Mouse (Mus musculus) C2C12 (cell line): Measurements from ENCODE around the gene Ngef. TPM values are rescaled to one million over a fixed set of nuclear protein-coding genes. Genes with fewer than 3 reads are reported as not detected.
A peak's percentile ranks its signal among the peaks of the same experiment; 100 is the strongest.

Source experiments
- H3K27me3 ChIP-seq: one replicate; pipeline ENCODE4 v1.6.1; 2011; ENCODE audit not compliant: control insufficient read depth, insufficient read depth, insufficient read length
- H3K36me3 ChIP-seq: one replicate; pipeline ENCODE4 v1.6.1; 2011; ENCODE audit not compliant: control insufficient read depth, insufficient read depth
- H3K4me3 ChIP-seq: one replicate; pipeline ENCODE4 v1.5.1; 2011; ENCODE audit warnings: mild to moderate bottlenecking, control low read depth; ENCODE audit not compliant: poor library complexity, insufficient read depth, severe bottlenecking
- H3K79me2 ChIP-seq: one replicate; pipeline ENCODE4 v1.6.1; 2011; ENCODE audit not compliant: control insufficient read depth, insufficient read depth
- H3K79me3 ChIP-seq: one replicate; pipeline ENCODE4 v1.6.1; 2011; ENCODE audit warnings: low read depth, control low read depth
- H3ac ChIP-seq: one replicate; pipeline ENCODE3; 2011; ENCODE audit warnings: low read depth; ENCODE audit not compliant: control insufficient read depth, insufficient read length
- CEBPB ChIP-seq: IDR thresholded peaks from one replicate; pipeline ENCODE4 v1.6.1; 2011; ENCODE audit warnings: low read depth, mild to moderate bottlenecking, control low read depth, moderate library complexity
- CTCF ChIP-seq: IDR thresholded peaks from one replicate; pipeline ENCODE4 v1.5.1; 2011; ENCODE audit not compliant: control insufficient read depth, insufficient read depth, insufficient read length
- FOSL1 ChIP-seq: IDR thresholded peaks from one replicate; pipeline ENCODE4 v1.8.0; 2011; ENCODE audit warnings: mild to moderate bottlenecking, low read length; ENCODE audit not compliant: poor library complexity, insufficient read depth, severe bottlenecking
- MAX ChIP-seq: IDR thresholded peaks from one replicate; pipeline ENCODE4 v1.6.1; 2011; ENCODE audit warnings: mild to moderate bottlenecking, control low read depth
- MYOD1 ChIP-seq: IDR thresholded peaks from one replicate; pipeline ENCODE4 v1.6.1; 2011; ENCODE audit warnings: low read depth; ENCODE audit not compliant: control insufficient read depth, insufficient read length
- MYOG ChIP-seq: IDR thresholded peaks from one replicate; pipeline ENCODE4 v1.6.1; 2011; ENCODE audit not compliant: control insufficient read depth, insufficient read length; ENCODE audit errors: extremely low read depth
- USF1 ChIP-seq: IDR thresholded peaks from one replicate; pipeline ENCODE4 v1.6.1; 2011; ENCODE audit warnings: low read depth, mild to moderate bottlenecking, control low read depth, moderate library complexity
- polyA plus RNA-seq: library from polyadenylated mRNA; unstranded; fragments of >200 nt; fragmentation: generic; extraction: Trizol; gene quantifications from one replicate; pipeline ENCODE4 v1.2.1, GENCODE M21; 2012; ENCODE audit warnings: missing spikeins

The Ngef gene
- polyA plus RNA-seq, 1 experiment: 15.6 TPM

DNA sequence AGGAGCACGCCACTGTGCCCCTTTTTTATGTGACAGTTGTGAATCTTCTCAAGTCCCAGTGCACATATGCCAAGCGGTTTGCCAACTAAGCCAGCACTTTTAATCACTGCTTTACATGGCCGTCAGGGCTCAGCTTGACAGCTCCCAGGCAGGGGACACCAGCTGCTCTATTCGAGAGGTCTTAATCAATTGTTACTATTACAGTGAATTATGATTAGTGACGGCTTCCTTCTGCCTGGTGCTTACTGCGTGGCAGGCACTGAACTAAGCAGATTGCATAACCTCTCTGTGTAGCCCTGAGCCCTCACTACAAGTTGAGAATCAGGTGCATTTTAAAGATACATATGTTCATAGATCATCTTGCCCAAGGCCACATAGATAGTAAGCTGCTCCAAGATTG is 683 bp upstream of the Ngef start:
- Histone ChIP-seq H3K79me3 (no peaks in the 10 kb centered on the region), H3ac (no peak overlapping the region), H3K79me2 (no peaks in the 10 kb centered on the region), H3K27me3 (no peaks in the 10 kb centered on the region), H3K36me3 (no peaks in the 10 kb centered on the region), H3K4me3 (no peak overlapping the region)
- TF ChIP-seq MAX (no peak), CTCF (no peak), FOSL1 (no peak), MYOG (no peak), USF1 (no peak), CEBPB (peak; percentile 41), MYOD1 (no peak)

DNA sequence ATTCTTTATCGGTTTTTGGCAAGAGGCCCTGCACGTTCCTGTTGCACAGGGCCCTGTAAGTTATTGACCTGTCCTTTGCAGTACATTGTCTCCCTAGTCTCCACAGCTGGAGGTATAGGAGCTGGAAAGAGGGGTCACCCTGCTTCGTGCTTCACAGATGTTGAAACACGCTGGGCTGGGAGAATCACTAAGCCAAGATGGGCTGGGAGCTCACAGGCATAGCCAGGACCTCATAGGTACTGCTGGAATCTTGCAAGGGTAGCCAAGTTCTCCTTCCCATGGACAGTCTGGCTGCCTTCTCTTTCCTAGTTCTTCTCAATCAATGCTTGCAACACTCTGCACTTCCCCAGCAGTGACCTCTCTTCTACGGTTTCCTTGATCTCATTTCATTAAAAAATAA is 409 bp downstream of the Ngef start:
- no peaks in the 10 kb centered on the region for H3K27me3 ChIP-seq
- H3ac ChIP-seq: no peak overlapping the region
- H3K79me3 ChIP-seq: no peaks in the 10 kb centered on the region
- no peaks in the 10 kb centered on the region for H3K79me2 ChIP-seq
- H3K36me3 ChIP-seq: no peaks in the 10 kb centered on the region
- TF ChIP-seq CTCF (no peak), MYOG (no peak), FOSL1 (no peak), USF1 (no peak), MAX (no peak), CEBPB (no peak), MYOD1 (no peak)
- no peak overlapping the region for H3K4me3 ChIP-seq

DNA sequence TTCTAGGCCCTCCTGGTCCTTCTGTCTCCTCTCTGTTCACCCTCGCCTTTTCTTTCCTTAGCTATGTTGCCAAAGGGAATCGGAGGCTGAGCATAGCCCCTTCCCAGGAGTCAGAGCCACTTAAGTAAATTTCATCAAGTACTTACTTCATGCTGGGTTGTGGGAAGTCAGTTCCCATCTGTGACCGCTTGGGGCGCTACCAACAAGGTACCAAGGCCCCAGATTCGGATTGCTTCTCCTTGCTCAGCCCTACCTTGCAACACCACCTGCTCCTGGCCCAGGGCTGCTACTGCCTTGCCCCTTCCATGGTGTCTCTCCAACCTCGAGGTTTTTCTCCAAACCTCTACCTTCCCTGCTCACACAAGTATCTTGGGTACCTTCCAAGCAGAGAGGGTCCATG is 5.3 kb downstream of the Ngef start:
- TF ChIP-seq FOSL1 (no peak), CEBPB (no peak), CTCF (peak; percentile 22), MAX (no peak), MYOG (no peak)
- no peaks in the 10 kb centered on the region for H3K36me3 ChIP-seq
- H3ac ChIP-seq: no peak overlapping the region
- H3K79me3 ChIP-seq: no peaks in the 10 kb centered on the region
- no peaks in the 10 kb centered on the region for H3K27me3 ChIP-seq
- no peaks in the 10 kb centered on the region for H3K79me2 ChIP-seq
- H3K4me3 ChIP-seq: no peak overlapping the region

DNA sequence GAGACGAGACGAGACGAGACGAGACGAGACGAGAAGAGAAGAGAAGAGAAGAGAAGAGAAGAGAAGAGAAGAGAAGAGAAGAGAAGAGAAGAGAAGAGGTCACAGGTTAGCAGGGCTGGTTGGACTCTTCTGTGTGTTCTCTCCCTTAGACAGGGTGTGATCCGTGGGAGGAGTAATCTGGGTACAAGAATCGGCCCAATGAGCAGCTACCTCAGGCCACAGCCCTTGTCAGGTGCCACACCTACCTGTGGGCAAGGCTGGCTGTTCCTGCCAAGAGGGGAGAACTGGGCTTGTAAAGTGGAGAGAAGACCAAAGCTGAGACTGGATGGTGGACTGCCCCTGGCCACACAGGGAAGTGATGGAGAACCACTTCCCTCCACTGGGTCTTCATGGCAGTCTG is 7.9 kb downstream of the Ngef start:
- TF ChIP-seq MYOD1 (no peak), MAX (no peak), MYOG (no peak), CTCF (no peak), FOSL1 (no peak), CEBPB (no peak), USF1 (no peak)
- Histone ChIP-seq H3K79me2 (no peaks in the 10 kb centered on the region), H3K27me3 (no peaks in the 10 kb centered on the region), H3ac (no peak overlapping the region), H3K36me3 (no peaks in the 10 kb centered on the region), H3K4me3 (no peak overlapping the region), H3K79me3 (no peaks in the 10 kb centered on the region)

DNA sequence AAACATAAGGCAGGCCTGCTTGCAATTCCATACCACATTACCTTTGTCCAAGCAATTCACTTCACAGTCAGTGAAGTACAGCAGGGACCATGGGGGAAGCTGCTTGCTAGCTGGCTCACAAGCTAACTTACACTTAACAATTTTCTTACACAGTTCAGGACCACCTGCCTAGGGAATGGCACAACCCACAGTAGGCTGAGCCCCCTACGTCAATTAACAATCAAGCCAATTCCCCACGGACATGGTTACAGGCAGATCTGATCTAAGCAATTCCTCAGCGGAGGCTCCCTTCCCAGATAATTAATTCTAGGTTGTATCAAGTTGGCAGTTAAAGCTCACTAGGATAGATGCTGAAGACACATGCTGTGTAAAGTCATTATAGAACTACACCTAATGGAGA is 10.7 kb downstream of the Ngef start:
- no peaks in the 10 kb centered on the region for H3K27me3 ChIP-seq
- H3K4me3 ChIP-seq: no peak overlapping the region
- H3K79me3 ChIP-seq: no peaks in the 10 kb centered on the region
- no peak overlapping the region for H3ac ChIP-seq
- no peaks in the 10 kb centered on the region for H3K79me2 ChIP-seq
- no peaks in the 10 kb centered on the region for H3K36me3 ChIP-seq
- TF ChIP-seq CTCF (no peak), CEBPB (no peak), MYOG (no peak), USF1 (no peak), MAX (no peak), MYOD1 (no peak), FOSL1 (no peak)

DNA sequence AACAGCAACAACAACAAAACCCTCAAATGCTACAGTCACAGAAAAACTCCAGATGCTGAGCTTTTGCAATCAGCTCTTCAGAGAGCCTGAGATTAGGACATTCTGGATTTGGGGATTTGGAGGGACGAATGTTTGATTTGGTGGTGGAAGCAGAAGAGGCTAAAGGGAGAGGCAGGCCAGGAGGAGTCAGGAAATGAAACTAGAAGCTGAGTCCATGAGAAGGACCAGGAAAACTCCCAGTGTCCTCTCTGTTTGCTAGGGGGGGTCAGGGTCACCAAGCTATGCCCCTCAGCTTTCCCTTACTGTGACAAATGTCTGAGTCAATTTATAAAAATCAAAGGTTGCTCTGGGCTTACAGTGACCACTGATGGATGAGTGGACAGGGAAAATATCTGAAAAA is 20.1 kb downstream of the Ngef start:
- TF ChIP-seq FOSL1: no peak
- H3K79me2 ChIP-seq: no peaks in the 10 kb centered on the region
- no peaks in the 10 kb centered on the region for H3K27me3 ChIP-seq
- H3K36me3 ChIP-seq: no peaks in the 10 kb centered on the region
- no peak overlapping the region for H3K4me3 ChIP-seq
- no peak overlapping the region for H3ac ChIP-seq
- no peaks in the 10 kb centered on the region for H3K79me3 ChIP-seq

DNA sequence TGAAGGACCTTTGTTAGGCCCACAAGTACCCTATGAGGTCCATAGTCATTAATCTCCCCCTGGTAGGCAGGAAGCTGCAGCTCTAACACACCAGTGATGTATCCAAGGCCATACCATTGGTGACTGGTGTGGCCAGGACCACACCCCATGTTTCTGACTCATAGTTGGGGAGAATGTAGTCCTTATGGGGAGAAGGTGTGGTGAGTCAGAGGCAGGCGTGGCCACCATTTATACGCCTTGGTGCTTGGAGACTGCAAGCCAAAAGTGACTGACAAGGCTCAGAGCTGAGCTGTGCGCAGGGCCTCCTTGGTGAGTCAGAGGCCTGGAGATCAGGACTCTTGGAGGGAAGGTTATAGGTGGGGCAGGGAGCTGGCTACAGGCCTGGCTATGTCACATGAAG is 22.7 kb downstream of the Ngef start:
- H3K36me3 ChIP-seq: no peaks in the 10 kb centered on the region
- H3ac ChIP-seq: no peak overlapping the region
- TF ChIP-seq MYOG (no peak), MYOD1 (no peak), CEBPB (no peak), MAX (no peak), FOSL1 (peak; percentile 88), USF1 (peak; percentile 72), CTCF (no peak)
- H3K79me2 ChIP-seq: no peaks in the 10 kb centered on the region
- no peaks in the 10 kb centered on the region for H3K27me3 ChIP-seq
- H3K79me3 ChIP-seq: no peaks in the 10 kb centered on the region
- no peak overlapping the region for H3K4me3 ChIP-seq
